Mouse (Mus musculus): ENCODE results near the gene Ipo8.

DNA sequence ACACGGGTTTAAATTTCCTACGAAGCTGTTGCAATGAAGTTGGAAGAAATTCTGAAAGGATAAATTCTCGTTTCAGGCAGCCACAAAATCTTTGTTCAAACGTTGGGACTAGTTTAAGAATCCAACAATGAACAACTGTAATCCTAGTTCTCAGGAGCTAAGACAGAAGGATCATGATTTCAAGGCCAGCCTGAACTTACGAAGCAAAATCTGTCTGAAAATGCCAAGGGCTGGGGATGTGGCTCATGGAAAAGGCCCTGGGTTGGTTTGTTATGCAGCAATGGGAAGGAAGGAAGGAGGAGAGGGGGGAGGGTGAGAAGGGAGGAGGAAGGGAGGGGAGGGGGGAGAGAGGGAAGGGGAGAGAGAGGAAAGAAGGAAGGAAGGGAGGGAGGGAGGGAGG, 14.5 kb downstream of the Ipo8 start:
- no peak for TF ChIP-seq TAL1 (IDR thresholded peaks at IDR 0.05; ENCODE audit: low read length)
- TF ChIP-seq TBP (IDR thresholded peaks at IDR 0.05; ENCODE audit: low read depth, low read length) = no peak
- TF ChIP-seq UBTF (IDR thresholded peaks at IDR 0.05; ENCODE audit: borderline replicate concordance, insufficient read depth, low read depth, low read length) = no peak
- TF ChIP-seq CTCF (IDR thresholded peaks at IDR 0.05 in 2 of 3, conservative IDR thresholded peaks at IDR 0.05 in 1 of 3; ENCODE audit: control insufficient read depth in 1 of 3, insufficient read depth in 1 of 3, low read depth in 2 of 3, low read length in 3 of 3, poor library complexity in 1 of 3, severe bottlenecking in 1 of 3) = no peak
- TF ChIP-seq POLR2A (IDR thresholded peaks at IDR 0.05; ENCODE audit: control insufficient read depth in 1 of 2, insufficient read depth in 1 of 2, low read depth in 1 of 2, low read length in 2 of 2, poor library complexity in 1 of 2) = no peak
- TF ChIP-seq ETS1 (IDR thresholded peaks at IDR 0.05; ENCODE audit: low read depth, low read length) = no peak
- no peak for TF ChIP-seq RAD21 (IDR thresholded peaks at IDR 0.05; ENCODE audit: low read depth, low read length)

Measured in MEL (cell line).